ENCODE assay signal across 8 mouse cellular contexts in the genomic region with DNA sequence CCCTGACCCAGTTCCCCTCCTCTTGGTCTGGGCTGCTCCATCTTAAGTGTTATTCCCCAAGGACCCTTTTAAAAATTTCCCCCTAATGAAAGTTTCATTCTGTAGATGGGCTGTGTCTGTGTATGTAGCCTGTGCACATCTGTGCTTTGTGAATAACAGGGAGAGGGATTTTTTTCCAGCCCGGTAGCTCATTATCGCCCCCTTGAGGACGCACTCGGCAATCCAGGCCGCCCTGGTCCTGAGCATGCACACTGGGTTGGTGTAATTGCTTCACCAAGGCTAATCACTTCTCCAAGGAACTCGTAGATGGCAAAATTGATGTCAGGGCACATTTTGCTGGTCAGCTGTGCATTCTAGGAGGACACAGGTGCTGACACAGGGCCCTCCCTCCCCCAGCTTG. TPM values are rescaled to one million over a fixed set of nuclear protein-coding genes. Genes with fewer than 3 reads are reported as not detected.
DNase-seq lines count a peak whose midpoint lies in the region; ATAC-seq and TF ChIP-seq lines count a peak whose summit lies in the region.

No protein-coding gene starts in this region.

- H3K9ac ChIP-seq in forebrain, embryonic 14.5 days (ENCODE audit: low read length) = no peak overlapping the region
- H3K9ac ChIP-seq in forebrain, embryonic 13.5 days = no peak overlapping the region
- H3K9ac ChIP-seq in midbrain, embryonic 11.5 days (ENCODE audit: low read length) = no peak overlapping the region
- no peak overlapping the region for H3K9ac ChIP-seq in midbrain, embryonic 15.5 days
- no peak overlapping the region for H3K9ac ChIP-seq in lung, postnatal 0 days (replicated peaks; ENCODE audit: low read depth)

- no peak overlapping the region for H3K27ac ChIP-seq in forebrain, embryonic 14.5 days (ENCODE audit: low read depth, low read length)
- no peak overlapping the region for H3K27ac ChIP-seq in forebrain, embryonic 13.5 days
- H3K27ac ChIP-seq in midbrain, embryonic 11.5 days (ENCODE audit: low read depth, low read length) = no peak overlapping the region
- H3K27ac ChIP-seq in midbrain, embryonic 15.5 days = no peak overlapping the region
- no peak overlapping the region for H3K27ac ChIP-seq in embryonic fibroblast, embryonic 13.5 days (ENCODE audit: insufficient read depth, low read length)
- no peak overlapping the region for H3K27ac ChIP-seq in lung, postnatal 0 days (ENCODE audit: low read length)

- DNase-seq in forebrain, embryonic 14.5 days (ENCODE audit: low spot score) = peak; percentile 42
- DNase-seq in midbrain, embryonic 11.5 days (ENCODE audit: low spot score, missing footprints) = peak; percentile 95
- peak; percentile 57 to 58 for DNase-seq in adrenal gland, adult 18-20 months (ENCODE audit: low spot score in 2 of 2)
- no peak for DNase-seq in lung, postnatal 0 days (ENCODE audit: low spot score)
- no peak for DNase-seq in natural killer cell, adult 2 months (ENCODE audit: low spot score in 2 of 2)

- WGBS in forebrain, embryonic 14.5 days = 5% methylated on average over 6 of the region's 6 CpGs
- 6% methylated on average over 6 of the region's 6 CpGs for WGBS in forebrain, embryonic 13.5 days
- 10% methylated on average over 6 of the region's 6 CpGs for WGBS in midbrain, embryonic 11.5 days
- 2% methylated on average over 6 of the region's 6 CpGs for WGBS in midbrain, embryonic 15.5 days
- WGBS in lung, postnatal 0 days = 6% methylated on average over 6 of the region's 6 CpGs

- H3K4me3 ChIP-seq in forebrain, embryonic 14.5 days (ENCODE audit: low read depth, low read length) = no peak overlapping the region
- no peak overlapping the region for H3K4me3 ChIP-seq in forebrain, embryonic 13.5 days
- H3K4me3 ChIP-seq in midbrain, embryonic 11.5 days (ENCODE audit: low read depth, low read length) = no peak overlapping the region
- H3K4me3 ChIP-seq in midbrain, embryonic 15.5 days = no peak overlapping the region
- H3K4me3 ChIP-seq in embryonic fibroblast, embryonic 13.5 days (ENCODE audit: insufficient read depth, low read length) = no peak overlapping the region
- H3K4me3 ChIP-seq in lung, postnatal 0 days (ENCODE audit: low read depth, low read length) = no peak overlapping the region

- peaks cover 9% of the 10 kb centered on the region for H3K4me1 ChIP-seq in forebrain, embryonic 14.5 days (ENCODE audit: control insufficient read depth, insufficient read depth, low read length)
- H3K4me1 ChIP-seq in forebrain, embryonic 13.5 days = peaks cover 36% of the 10 kb centered on the region
- H3K4me1 ChIP-seq in midbrain, embryonic 11.5 days (ENCODE audit: control insufficient read depth, insufficient read depth, low read length) = peaks cover 45% of the 10 kb centered on the region
- peaks cover 42% of the 10 kb centered on the region for H3K4me1 ChIP-seq in midbrain, embryonic 15.5 days
- H3K4me1 ChIP-seq in embryonic fibroblast, embryonic 13.5 days (ENCODE audit: control insufficient read depth, insufficient read depth, low read length) = no peaks in the 10 kb centered on the region
- no peaks in the 10 kb centered on the region for H3K4me1 ChIP-seq in lung, postnatal 0 days (ENCODE audit: insufficient read depth, low read depth, low read length)

- 0 out of 2 replicates have a peak, but pooled peaks have one; percentile 5 for ATAC-seq in forebrain, embryonic 14.5 days
- ATAC-seq in forebrain, embryonic 13.5 days = no peak
- ATAC-seq in midbrain, embryonic 11.5 days (ENCODE audit: low FRiP score) = no peak
- no peak for ATAC-seq in midbrain, embryonic 15.5 days (replicated peaks)
- no peak for ATAC-seq in lung, postnatal 0 days

- peak; percentile 70 for TF ChIP-seq CTCF in embryonic fibroblast, embryonic 13.5 days (IDR thresholded peaks at IDR 0.05; ENCODE audit: borderline replicate concordance, insufficient read depth, low read length)
- TF ChIP-seq CTCF in lung, postnatal 0 days (IDR thresholded peaks at IDR 0.05) = peak; percentile 68

- H3K4me2 ChIP-seq in forebrain, embryonic 14.5 days (ENCODE audit: low read length) = no peak overlapping the region
- H3K4me2 ChIP-seq in forebrain, embryonic 13.5 days = no peak overlapping the region
- H3K4me2 ChIP-seq in midbrain, embryonic 11.5 days = no peak overlapping the region
- no peak overlapping the region for H3K4me2 ChIP-seq in midbrain, embryonic 15.5 days
- no peak overlapping the region for H3K4me2 ChIP-seq in lung, postnatal 0 days (replicated peaks; ENCODE audit: low read depth, low read length)

- no peaks in the 10 kb centered on the region for H3K9me3 ChIP-seq in forebrain, embryonic 14.5 days (replicated peaks; ENCODE audit: control insufficient read depth, low read length)
- no peaks in the 10 kb centered on the region for H3K9me3 ChIP-seq in forebrain, embryonic 13.5 days (replicated peaks)
- no peaks in the 10 kb centered on the region for H3K9me3 ChIP-seq in midbrain, embryonic 11.5 days (ENCODE audit: control insufficient read depth, low read length)
- H3K9me3 ChIP-seq in midbrain, embryonic 15.5 days = no peaks in the 10 kb centered on the region
- no peaks in the 10 kb centered on the region for H3K9me3 ChIP-seq in lung, postnatal 0 days (ENCODE audit: low read length)

- TF ChIP-seq EP300 in lung, postnatal 0 days (IDR thresholded peaks at IDR 0.05) = no peak

- no peaks in the 10 kb centered on the region for H3K36me3 ChIP-seq in forebrain, embryonic 14.5 days (ENCODE audit: control insufficient read depth, insufficient read depth, low read length)
- H3K36me3 ChIP-seq in forebrain, embryonic 13.5 days (ENCODE audit: poor library complexity, severe bottlenecking) = no peaks in the 10 kb centered on the region
- H3K36me3 ChIP-seq in midbrain, embryonic 11.5 days (ENCODE audit: control insufficient read depth, insufficient read depth, low read length) = no peaks in the 10 kb centered on the region
- no peaks in the 10 kb centered on the region for H3K36me3 ChIP-seq in midbrain, embryonic 15.5 days (replicated peaks)
- H3K36me3 ChIP-seq in lung, postnatal 0 days (ENCODE audit: insufficient read depth, low read length) = no peaks in the 10 kb centered on the region

- no peak for TF ChIP-seq POLR2A in embryonic fibroblast, embryonic 13.5 days (IDR thresholded peaks at IDR 0.05; ENCODE audit: low read depth, low read length)

- no peaks in the 10 kb centered on the region for H3K27me3 ChIP-seq in forebrain, embryonic 14.5 days (replicated peaks; ENCODE audit: control insufficient read depth, insufficient read depth, low read length)
- peaks cover 30% of the 10 kb centered on the region for H3K27me3 ChIP-seq in forebrain, embryonic 13.5 days
- H3K27me3 ChIP-seq in midbrain, embryonic 11.5 days (ENCODE audit: control insufficient read depth, insufficient read depth, low read length) = peaks cover 63% of the 10 kb centered on the region
- H3K27me3 ChIP-seq in midbrain, embryonic 15.5 days (replicated peaks) = peaks cover 46% of the 10 kb centered on the region
- H3K27me3 ChIP-seq in lung, postnatal 0 days (replicated peaks; ENCODE audit: insufficient read depth, low read length) = peaks cover 17% of the 10 kb centered on the region

RNA-seq across cellular contexts. Expression of a gene that starts 14.3 kb away (rescaled TPM):
- polyA plus RNA-seq in forebrain, embryonic 14.5 days (2014; fragmentation: Nextera tagmentation; extraction: Ambion mirVana) = 1.9 and 3.1 TPM in 2 replicates
- 1.1 and 1.3 TPM in 2 replicates for polyA plus RNA-seq in forebrain, embryonic 13.5 days (2015; fragmentation: Nextera tagmentation; extraction: Ambion mirVana)
- polyA plus RNA-seq in midbrain, embryonic 11.5 days (2014; fragmentation: Nextera tagmentation; extraction: Ambion mirVana) = 4.1 and 5.0 TPM in 2 replicates
- 20.5 and 23.1 TPM in 2 replicates for polyA plus RNA-seq in midbrain, embryonic 15.5 days (2015; fragmentation: Nextera tagmentation; extraction: Ambion mirVana)
- under 1 TPM; 0.10 to 0.22 TPM for total RNA-seq in adrenal gland, adult 18-20 months (2021)
- not detected in 2 replicates for polyA plus RNA-seq in embryonic fibroblast, embryonic 13.5 days (2011; ENCODE audit: insufficient read length, low read depth, missing spikeins)
- polyA plus RNA-seq in lung, postnatal 0 days (2015; fragmentation: Nextera tagmentation; extraction: Ambion mirVana) = 0.04 and 0.12 TPM in 2 replicates

Comparison
In these comparisons a context has a peak if more than half of its experiments do, and no peak if none do; other contexts are left out.
1. DNase-seq: peak in forebrain, embryonic 14.5 days (single experiment), midbrain, embryonic 11.5 days (single experiment) and adrenal gland, adult 18-20 months (2 of 2); none in lung, postnatal 0 days (single experiment) and natural killer cell, adult 2 months (0 of 2).